Mouse (Mus musculus) spleen, adult 2 months (tissue): Measurements from ENCODE around the gene Slc25a45.

Experiments used
- CTCF ChIP-seq: fragments of 200-500 bp; IDR thresholded peaks from 2 replicates; pipeline ENCODE4 v1.5.1; 2011; ENCODE audit warnings: mild to moderate bottlenecking, inconsistent platforms; ENCODE audit not compliant: insufficient read depth, insufficient read length, insufficient replicate concordance; ENCODE audit errors: extremely low read depth
- POLR2A ChIP-seq: fragments of 200-500 bp; IDR thresholded peaks from 2 replicates; pipeline ENCODE4 v1.6.1; 2011; ENCODE audit warnings: low read depth, low read length, inconsistent platforms

- TF ChIP-seq POLR2A (no peak), CTCF (no peak)
Measured at GRCm38 (mm10) chr19:5868096-5868495, 9.5 kb upstream of the Slc25a45 start.
